Mouse (Mus musculus) intestine, embryonic 14.5 days (tissue): ENCODE measurements around the gene Plagl1. TPM values are rescaled to one million over a fixed set of nuclear protein-coding genes. Genes with fewer than 3 reads are reported as not detected.
A peak's percentile ranks its signal among the peaks of the same experiment; 100 is the strongest.
"Not testable (repeated sequence)": the region's sequence is repeated elsewhere in the genome, so short reads cannot be mapped to it uniquely, and the experiment has no call there.

Experiments used
- ATAC-seq: fragments of 200-750 bp; cut with Nextera tagmentation; replicated peaks from 2 replicates; pipeline ENCODE4 v1.8.0; 2017; ENCODE audit warnings: low read depth, moderate number of reproducible peaks, moderate TSS enrichment, moderate library complexity; ENCODE audit not compliant: low FRiP score, low TSS enrichment
- DNase-seq: peaks from one replicate; pipeline ENCODE4 v3.0.0-alpha.2; 2018; ENCODE audit warnings: low spot score
- H3K27ac ChIP-seq: fragments of 300-500 bp; sonication (generic); 2 replicates; pipeline ENCODE4 v1.5.1; 2014; ENCODE audit warnings: low read depth, mild to moderate bottlenecking, control low read depth
- H3K27me3 ChIP-seq: fragments of 300-500 bp; sonication (generic); replicated peaks from 2 replicates; pipeline ENCODE4 v1.6.1; 2014; ENCODE audit warnings: low read length, control low read depth; ENCODE audit not compliant: control insufficient read depth, insufficient read depth
- H3K36me3 ChIP-seq: fragments of 300-500 bp; sonication (generic); 2 replicates; pipeline ENCODE4 v1.6.1; 2014; ENCODE audit warnings: low read length, control low read depth; ENCODE audit not compliant: control insufficient read depth, insufficient read depth
- H3K4me1 ChIP-seq: fragments of 300-500 bp; sonication (generic); replicated peaks from 2 replicates; pipeline ENCODE4 v1.6.1; 2014; ENCODE audit warnings: low read length, control low read depth, mixed read lengths; ENCODE audit not compliant: control insufficient read depth, insufficient read depth
- H3K4me2 ChIP-seq: fragments of 300-500 bp; sonication (generic); 2 replicates; pipeline ENCODE4 v1.6.1; 2014; ENCODE audit warnings: low read length
- H3K4me3 ChIP-seq: fragments of 300-500 bp; sonication (generic); 2 replicates; pipeline ENCODE4 v1.5.1; 2014; ENCODE audit warnings: low read depth, low read length, control low read depth, mixed read lengths
- H3K9ac ChIP-seq: fragments of 300-500 bp; sonication (generic); 2 replicates; pipeline ENCODE4 v1.6.1; 2014; ENCODE audit warnings: mild to moderate bottlenecking, low read length
- H3K9me3 ChIP-seq: fragments of 300-500 bp; sonication (generic); 2 replicates; pipeline ENCODE4 v1.6.1; 2016; ENCODE audit warnings: low read length, control low read depth; ENCODE audit not compliant: control insufficient read depth
- WGBS: fragments of 180-500 bp; shearing (Covaris S2); extraction: QIAGEN DNeasy Blood & Tissue Kit; methylation state at CpG from one replicate; pipeline ENCODE4 v1.1.7; 2014; 5-methylcytosine and 5-hydroxymethylcytosine counted together
- polyA plus RNA-seq: library from polyadenylated mRNA; unstranded; fragments of >200 nt; fragmentation: Nextera tagmentation; extraction: Ambion mirVana; gene quantifications from 2 replicates; pipeline ENCODE4 v1.2.1, GENCODE M21; 2014

The Plagl1 gene
- 266 and 288 TPM in 2 replicates for polyA plus RNA-seq

DNA sequence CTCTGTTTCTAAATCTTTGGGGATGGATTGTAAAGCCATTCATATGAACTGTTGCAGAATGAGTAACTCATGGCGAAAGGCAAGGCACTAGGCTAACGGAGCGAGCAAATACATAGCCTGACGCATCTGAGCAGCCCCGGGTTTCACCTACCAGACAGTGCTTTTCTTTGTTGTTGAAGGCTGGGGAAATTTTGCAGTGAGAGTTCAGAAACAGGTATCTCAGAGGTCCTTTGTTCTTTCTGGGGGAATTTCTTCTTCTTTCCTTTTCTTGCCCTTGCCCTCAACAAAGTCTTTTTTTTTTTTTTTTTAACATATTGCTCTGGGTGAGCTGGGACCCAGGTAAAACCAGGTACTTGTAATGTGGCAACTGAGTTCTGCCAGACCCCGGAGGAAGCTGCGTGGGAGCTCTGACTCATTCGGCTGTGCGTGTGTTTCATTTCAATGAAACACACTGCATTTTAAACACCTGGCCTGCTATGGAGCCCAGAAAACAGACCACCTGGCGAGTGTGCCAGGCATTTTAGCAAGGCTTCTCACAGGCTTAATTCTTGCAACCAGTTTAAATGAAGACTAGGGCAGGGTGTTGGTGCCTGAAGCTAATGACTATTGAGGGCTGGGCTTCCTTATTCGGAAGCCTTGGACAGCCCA lies at the start of gene Plagl1:
Gene Plagl1 (plus strand): TSS at position 484 of the 648 bp plus-strand sequence.
- Histone ChIP-seq H3K27me3 (peaks cover 29% of the 10 kb centered on the region), H3K9ac (peak within 1 kb of the TSS; percentile 29; the same call in 1 of the 2 replicates), H3K4me3 (peak within 1 kb of the TSS; percentile 28), H3K9me3 (no peaks in the 10 kb centered on the region), H3K4me2 (peak within 1 kb of the TSS; percentile 61), H3K36me3 (no peaks in the 10 kb centered on the region), H3K4me1 (peaks cover 8% of the 10 kb centered on the region), H3K27ac (no peak within 1 kb of the TSS)
- 58% methylated on average over 11 of the region's 11 CpGs for WGBS
- no peak for ATAC-seq
- DNase-seq, result no peak

DNA sequence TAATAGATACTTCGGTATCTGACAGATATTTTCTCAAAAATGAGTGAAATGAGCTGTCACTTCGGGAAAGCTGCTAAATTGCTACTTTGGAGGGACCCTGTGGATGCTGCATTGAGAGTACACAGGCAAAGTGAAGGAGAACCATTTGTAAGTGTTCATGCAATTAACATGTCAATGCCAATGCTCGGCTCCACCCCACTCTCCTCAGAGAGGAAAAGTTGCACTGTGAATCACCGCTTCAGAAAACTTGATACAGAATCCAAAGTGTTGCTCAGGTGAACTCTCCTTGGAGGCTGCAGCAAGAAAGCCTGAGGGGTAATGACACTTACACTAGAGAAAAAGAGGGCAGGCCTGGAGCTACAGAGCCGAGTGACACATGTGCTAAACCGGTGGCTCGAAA lies 46.3 kb upstream of the Plagl1 start:
- Histone ChIP-seq H3K4me2 (no peak overlapping the region), H3K27ac (no peak overlapping the region), H3K36me3 (peaks cover 14% of the 10 kb centered on the region; the same call in 1 of the 2 replicates), H3K9me3 (no peaks in the 10 kb centered on the region), H3K9ac (no peak overlapping the region), H3K4me3 (no peak overlapping the region), H3K4me1 (peaks cover 13% of the 10 kb centered on the region), H3K27me3 (no peaks in the 10 kb centered on the region)
- no peak for ATAC-seq
- 71% methylated on average over 7 of the region's 7 CpGs for WGBS
- DNase-seq, result no peak

DNA sequence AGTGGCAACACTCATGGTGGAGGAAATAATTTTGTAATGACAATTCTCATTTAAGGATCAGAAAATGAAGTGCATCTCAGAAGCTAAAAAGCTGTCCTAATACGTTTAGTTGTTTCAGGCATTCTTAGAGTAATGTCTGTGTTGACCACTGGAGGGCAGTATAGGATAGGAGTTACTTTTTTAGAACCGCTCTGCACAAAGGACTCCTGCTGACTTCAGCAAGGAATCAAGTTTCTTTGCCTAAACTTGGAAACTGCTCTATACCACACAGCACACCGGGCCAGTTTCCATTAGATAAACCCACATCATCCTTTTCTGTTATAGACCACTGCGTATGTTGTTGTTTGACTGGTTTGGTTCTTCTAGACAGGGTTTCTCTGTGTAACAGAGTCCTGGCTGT lies 43.7 kb upstream of the Plagl1 start:
- 22% methylated on average over 4 of the region's 4 CpGs for WGBS
- no peaks in the 10 kb centered on the region for H3K36me3 ChIP-seq
- H3K27ac ChIP-seq, result no peak overlapping the region
- H3K9me3 ChIP-seq, result no peaks in the 10 kb centered on the region
- ATAC-seq (peak; percentile 66; the same call in 1 of the 2 replicates), DNase-seq (peak; percentile 64)
- no peak overlapping the region for H3K4me3 ChIP-seq
- H3K4me1 ChIP-seq, result no peaks in the 10 kb centered on the region
- H3K9ac ChIP-seq, result no peak overlapping the region
- no peak overlapping the region for H3K4me2 ChIP-seq
- no peaks in the 10 kb centered on the region for H3K27me3 ChIP-seq

DNA sequence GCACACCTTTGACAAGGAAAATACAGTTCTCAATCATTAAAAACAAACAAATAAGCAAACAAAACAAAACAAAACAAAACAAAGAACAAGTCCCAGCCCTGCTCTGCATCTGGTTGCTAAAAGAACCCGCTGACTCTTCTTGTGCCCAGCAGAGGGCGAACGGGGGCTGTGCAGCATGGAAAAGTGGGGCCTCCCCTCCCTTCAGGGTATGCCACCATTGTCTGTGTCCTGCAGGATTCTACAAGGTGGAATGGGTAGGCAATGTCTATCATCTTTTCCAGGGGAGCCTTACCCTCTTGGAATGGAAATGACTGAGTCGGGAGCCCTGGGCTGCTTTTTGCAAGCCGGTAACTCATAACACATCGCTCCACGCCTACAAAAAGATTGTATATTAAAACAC lies 41.8 kb upstream of the Plagl1 start:
- H3K27ac ChIP-seq, result no peak overlapping the region
- H3K27me3 ChIP-seq, result no peaks in the 10 kb centered on the region
- no peak overlapping the region for H3K9ac ChIP-seq
- DNase-seq, result no peak
- no peak overlapping the region for H3K4me2 ChIP-seq
- H3K9me3 ChIP-seq, result no peaks in the 10 kb centered on the region
- no peak for ATAC-seq
- no peak overlapping the region for H3K4me3 ChIP-seq
- WGBS, result 70% methylated on average over 7 of the region's 7 CpGs
- no peaks in the 10 kb centered on the region for H3K4me1 ChIP-seq
- H3K36me3 ChIP-seq, result no peaks in the 10 kb centered on the region

DNA sequence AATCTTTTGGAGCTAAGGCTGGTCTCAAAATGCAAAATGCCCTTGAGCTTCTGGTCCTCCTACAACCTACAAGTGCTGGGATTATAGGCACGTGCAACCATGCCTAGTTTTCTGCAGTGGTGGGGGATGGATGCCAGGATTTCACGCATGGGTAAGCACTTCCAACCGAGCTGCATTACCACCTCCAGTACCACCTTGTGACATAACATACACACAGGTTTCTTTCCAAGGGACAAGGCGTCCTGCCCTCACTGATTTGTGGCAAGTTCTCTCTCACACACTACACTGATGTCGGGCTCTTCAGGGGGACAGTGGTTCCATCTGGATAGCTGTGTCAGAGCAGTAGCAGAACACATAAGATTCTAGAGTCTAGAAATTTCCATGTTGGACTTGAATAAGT lies 41.3 kb upstream of the Plagl1 start:
- no peak for DNase-seq
- no peaks in the 10 kb centered on the region for H3K4me1 ChIP-seq

DNA sequence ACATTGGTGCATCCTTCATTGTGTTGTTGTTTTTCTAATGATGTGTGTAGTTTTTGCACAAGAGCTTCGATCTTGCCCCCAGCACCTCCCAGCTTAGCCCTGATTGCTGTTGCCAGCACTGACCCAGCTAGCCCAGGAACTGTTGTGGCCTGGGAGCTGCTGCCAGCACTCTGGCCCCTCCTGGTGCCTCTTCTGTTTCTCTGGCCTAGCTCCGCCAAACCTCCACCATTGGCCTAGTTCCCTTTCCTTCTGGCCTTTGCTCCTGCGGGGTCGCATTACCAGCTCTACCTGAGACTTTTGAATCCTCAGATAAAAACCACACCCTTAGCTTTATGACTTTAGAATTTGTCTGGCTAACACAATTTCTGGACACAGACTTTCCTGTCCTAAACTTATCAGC lies 38.2 kb upstream of the Plagl1 start:
- WGBS, result 64% methylated on average over 4 of the region's 4 CpGs
- Histone ChIP-seq H3K9me3 (no peaks in the 10 kb centered on the region), H3K4me1 (no peaks in the 10 kb centered on the region), H3K36me3 (no peaks in the 10 kb centered on the region), H3K27ac (no peak overlapping the region), H3K27me3 (no peaks in the 10 kb centered on the region), H3K4me2 (no peak overlapping the region), H3K9ac (no peak overlapping the region), H3K4me3 (no peak overlapping the region)
- no peak for DNase-seq
- no peak for ATAC-seq

More for the DNA sequence above, 41.3 kb upstream of the Plagl1 start:
- WGBS, result 89% methylated on average over 5 of the region's 5 CpGs
- Histone ChIP-seq H3K4me3 (no peak overlapping the region), H3K36me3 (no peaks in the 10 kb centered on the region), H3K27me3 (no peaks in the 10 kb centered on the region), H3K9me3 (no peaks in the 10 kb centered on the region), H3K9ac (no peak overlapping the region), H3K4me2 (no peak overlapping the region), H3K27ac (no peak overlapping the region)
- ATAC-seq, result no peak

DNA sequence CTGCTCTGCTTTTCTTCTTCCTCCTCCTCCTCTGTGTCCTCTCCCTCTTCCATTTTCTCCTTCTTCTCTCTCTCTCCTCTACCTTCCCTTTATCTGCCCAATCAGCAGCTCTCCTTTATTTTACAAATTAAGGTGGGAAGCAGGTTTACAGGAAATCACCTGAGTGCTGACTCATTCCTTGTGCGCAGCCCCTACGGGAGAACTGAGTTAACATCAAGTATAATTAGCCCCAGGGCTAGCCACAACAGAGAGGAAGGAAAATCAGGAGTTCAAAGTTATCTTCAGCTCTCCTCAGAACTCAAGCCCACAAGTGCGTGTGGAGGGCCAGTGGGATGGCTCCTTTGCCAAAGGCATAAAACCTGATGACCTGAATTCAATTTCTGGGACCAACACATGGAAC lies 36.3 kb upstream of the Plagl1 start:
- not testable (repeated sequence) for H3K27ac ChIP-seq, H3K4me1 ChIP-seq, H3K27me3 ChIP-seq, H3K9me3 ChIP-seq, H3K4me2 ChIP-seq, H3K4me3 ChIP-seq, ATAC-seq, H3K9ac ChIP-seq, H3K36me3 ChIP-seq, DNase-seq
- WGBS, result 74% methylated on average over 3 of the region's 3 CpGs

DNA sequence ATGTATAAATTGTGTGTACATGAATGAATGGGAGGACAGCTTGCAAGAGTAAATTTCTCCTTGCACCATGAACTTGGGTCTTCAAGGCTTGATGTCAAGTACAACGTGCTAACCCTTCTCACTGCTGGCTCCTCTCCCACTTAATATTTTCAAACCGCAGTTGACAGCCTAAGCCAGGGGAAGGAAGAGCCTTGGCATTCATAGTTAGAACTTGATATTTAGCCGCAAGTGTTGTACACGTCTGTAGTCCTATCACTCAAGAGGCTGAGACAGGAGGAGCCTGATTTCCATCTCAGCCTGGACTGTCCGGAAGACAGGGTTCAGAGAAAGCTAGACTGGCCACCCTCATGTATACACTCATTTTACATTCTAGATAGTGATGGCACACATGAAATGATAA lies 32.6 kb upstream of the Plagl1 start:
- no peaks in the 10 kb centered on the region for H3K27me3 ChIP-seq
- H3K4me3 ChIP-seq, result no peak overlapping the region
- H3K27ac ChIP-seq, result no peak overlapping the region
- no peaks in the 10 kb centered on the region for H3K36me3 ChIP-seq
- DNase-seq (no peak), ATAC-seq (no peak)
- H3K9ac ChIP-seq, result no peak overlapping the region
- H3K4me2 ChIP-seq, result no peak overlapping the region
- H3K9me3 ChIP-seq, result no peaks in the 10 kb centered on the region
- H3K4me1 ChIP-seq, result no peaks in the 10 kb centered on the region
- WGBS, result 85% methylated on average over 5 of the region's 5 CpGs

DNA sequence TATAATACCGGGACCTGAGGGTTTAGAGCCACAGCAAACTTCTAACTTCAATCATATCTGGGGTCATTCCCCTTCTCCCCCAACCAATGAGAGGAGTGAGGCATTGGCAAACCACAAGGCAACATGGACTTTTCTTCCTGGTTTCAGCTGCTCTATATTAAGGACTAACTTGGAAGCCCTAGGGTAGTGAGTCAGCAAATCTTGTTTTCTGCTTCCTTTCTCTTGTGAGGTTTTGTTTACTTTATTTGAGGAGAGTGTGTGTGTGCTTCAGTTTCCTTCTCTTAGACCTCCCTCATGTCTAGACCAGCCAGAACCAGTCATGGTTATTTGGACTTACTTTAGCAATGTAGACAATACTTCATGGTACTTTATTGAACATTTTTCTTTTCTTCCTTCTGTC lies 32.1 kb upstream of the Plagl1 start:
- Histone ChIP-seq H3K4me3 (no peak overlapping the region), H3K9ac (no peak overlapping the region), H3K36me3 (no peaks in the 10 kb centered on the region), H3K9me3 (no peaks in the 10 kb centered on the region), H3K27me3 (no peaks in the 10 kb centered on the region), H3K4me1 (no peaks in the 10 kb centered on the region), H3K27ac (no peak overlapping the region), H3K4me2 (no peak overlapping the region)
- WGBS, result 87% methylated on average over 1 of the region's 1 CpGs
- ATAC-seq, result no peak; the same call in 1 of the 2 replicates
- no peak for DNase-seq
